Mouse (Mus musculus) intestine, embryonic 15.5 days (tissue): Measurements from ENCODE around the gene Gm10642. TPM values are rescaled to one million over a fixed set of nuclear protein-coding genes. Genes with fewer than 3 reads are reported as not detected.

Experiments used
- ATAC-seq: fragments of 200-750 bp; cut with Nextera tagmentation; 2 replicates; pipeline ENCODE4 v1.8.0; 2017; ENCODE audit warnings: moderate TSS enrichment, moderate library complexity
- H3K27ac ChIP-seq: fragments of 300-500 bp; sonication (generic); 2 replicates; pipeline ENCODE4 v1.5.1; 2015; ENCODE audit warnings: mild to moderate bottlenecking, inconsistent platforms
- H3K27me3 ChIP-seq: fragments of 300-500 bp; sonication (generic); replicated peaks from 2 replicates; pipeline ENCODE4 v1.6.1; 2015; ENCODE audit warnings: inconsistent platforms
- H3K36me3 ChIP-seq: fragments of 300-500 bp; sonication (generic); 2 replicates; pipeline ENCODE4 v1.6.1; 2015; ENCODE audit warnings: inconsistent platforms
- H3K4me1 ChIP-seq: fragments of 300-500 bp; sonication (generic); replicated peaks from 2 replicates; pipeline ENCODE4 v1.6.1; 2015; ENCODE audit warnings: inconsistent platforms
- H3K4me2 ChIP-seq: fragments of 300-500 bp; sonication (generic); replicated peaks from 2 replicates; pipeline ENCODE4 v1.6.1; 2015; ENCODE audit warnings: mild to moderate bottlenecking, inconsistent platforms
- H3K4me3 ChIP-seq: fragments of 300-500 bp; sonication (generic); replicated peaks from 2 replicates; pipeline ENCODE4 v1.5.1; 2015; ENCODE audit warnings: inconsistent platforms
- H3K9ac ChIP-seq: fragments of 300-500 bp; sonication (generic); 2 replicates; pipeline ENCODE4 v1.6.1; 2015; ENCODE audit warnings: inconsistent platforms
- H3K9me3 ChIP-seq: fragments of 300-500 bp; sonication (generic); 2 replicates; pipeline ENCODE4 v1.6.1; 2016; ENCODE audit warnings: inconsistent platforms
- WGBS: fragments of 180-500 bp; shearing (Covaris S2); methylation state at CpG from one replicate; pipeline ENCODE4 v1.1.7; 2015; 5-methylcytosine and 5-hydroxymethylcytosine counted together
- polyA plus RNA-seq: library from polyadenylated mRNA; unstranded; fragments of >200 nt; fragmentation: Nextera tagmentation; extraction: Ambion mirVana; gene quantifications from 2 replicates; pipeline ENCODE4 v1.2.1, GENCODE M21; 2015

The Gm10642 gene
- polyA plus RNA-seq, 1 experiment from 2014 or later: 0.59 TPM

DNA sequence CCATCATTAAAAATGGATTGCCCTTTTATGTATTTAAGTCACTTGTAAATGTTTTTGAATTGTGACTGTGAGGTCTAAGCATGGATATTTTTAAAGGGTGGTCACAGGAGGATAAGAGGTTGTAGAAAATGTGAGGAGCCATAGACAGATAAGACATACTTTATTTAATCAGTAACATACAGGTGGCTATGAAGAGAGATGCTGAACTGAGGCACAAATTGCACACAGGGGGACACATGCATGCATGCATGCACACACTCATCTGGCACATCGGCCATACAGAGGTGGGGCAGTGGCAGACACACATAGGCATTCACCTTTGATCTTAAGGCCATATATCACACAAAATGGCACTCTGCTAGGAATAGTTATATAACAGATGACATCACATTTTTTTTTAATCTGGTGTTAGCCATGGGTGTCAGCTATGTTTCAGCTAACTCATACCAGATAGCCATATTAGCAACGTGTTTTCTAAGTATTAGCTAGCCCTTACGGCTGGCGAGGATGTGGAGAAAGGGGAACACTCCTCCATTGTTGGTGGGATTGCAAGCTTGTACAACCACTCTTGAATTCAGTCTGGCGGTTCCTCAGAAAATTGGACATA lies 47.6 kb downstream of the Gm10642 start:
- no peaks in the 10 kb centered on the region for H3K9me3 ChIP-seq
- no peaks in the 10 kb centered on the region for H3K4me1 ChIP-seq
- H3K27me3 ChIP-seq: no peaks in the 10 kb centered on the region
- H3K36me3 ChIP-seq: no peaks in the 10 kb centered on the region
- 96% methylated on average over 5 of the region's 5 CpGs for WGBS
- ATAC-seq: no peak
- no peak overlapping the region for H3K4me3 ChIP-seq
- no peak overlapping the region for H3K27ac ChIP-seq
- H3K9ac ChIP-seq: no peak overlapping the region
- no peak overlapping the region for H3K4me2 ChIP-seq

DNA sequence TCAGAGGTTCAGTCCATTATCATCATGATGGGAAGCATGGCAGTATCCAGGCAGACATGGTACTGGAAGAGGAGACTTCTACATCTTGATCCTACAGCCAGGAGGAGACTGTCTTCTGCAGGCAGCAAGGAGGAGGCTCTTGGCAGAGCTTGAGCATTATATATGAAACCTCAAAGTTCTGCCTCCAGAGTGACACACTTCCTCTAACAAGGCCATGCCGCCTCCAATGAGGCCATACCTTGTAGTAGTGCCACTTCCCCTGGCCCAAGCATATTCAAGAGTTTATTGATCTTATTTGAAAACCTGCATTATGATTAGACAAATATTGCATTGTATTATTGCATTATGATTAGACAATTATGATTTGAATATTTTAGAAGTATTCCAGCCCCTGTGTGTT lies 50.4 kb downstream of the Gm10642 start:
- no peak overlapping the region for H3K4me2 ChIP-seq
- H3K4me3 ChIP-seq: no peak overlapping the region
- 91% methylated on average over 1 of the region's 1 CpGs for WGBS
- no peaks in the 10 kb centered on the region for H3K9me3 ChIP-seq
- no peaks in the 10 kb centered on the region for H3K4me1 ChIP-seq
- H3K27ac ChIP-seq: no peak overlapping the region
- ATAC-seq: no peak
- H3K27me3 ChIP-seq: no peaks in the 10 kb centered on the region
- H3K9ac ChIP-seq: no peak overlapping the region
- H3K36me3 ChIP-seq: no peaks in the 10 kb centered on the region

Other genes with a start within 250 kb of the Gm10642 start
- gene Ccnb2, start 234.7 kb upstream of the Gm10642 start, polyA plus RNA-seq: 158 and 171 TPM in 2 replicates
- 23.5 and 24.2 TPM in 2 replicates for gene Rnf111, start 152.5 kb upstream of the Gm10642 start, polyA plus RNA-seq
- gene Sltm, start 113.5 kb upstream of the Gm10642 start, polyA plus RNA-seq: 43.3 and 43.4 TPM in 2 replicates
- 11.1 TPM in 2 replicates for gene Mindy2, start 923 bp downstream of the Gm10642 start, polyA plus RNA-seq
- 65.4 and 71.4 TPM in 2 replicates for gene Adam10, start 22.7 kb downstream of the Gm10642 start, polyA plus RNA-seq